Comparison of ENCODE assay signal across 7 mouse cellular contexts in genomic region chr16:33903664-33904441, GRCm38 (mm10).
A peak's percentile ranks its signal among the peaks of the same experiment; 100 is the strongest.
DNase-seq lines count a peak whose midpoint lies in the region; ATAC-seq lines count a peak whose summit lies in the region.

No protein-coding gene starts in this region.

- no peak overlapping the region; the same call in 1 of the 2 replicates for H3K9ac ChIP-seq in hindbrain, embryonic 16.5 days (ENCODE audit: low read depth, low read length)
- no peak overlapping the region for H3K9ac ChIP-seq in limb, embryonic 13.5 days

- DNase-seq in hindbrain, embryonic 10.5 days (ENCODE audit: low spot score) = peak; percentile 75
- DNase-seq in adipocyte (ENCODE audit: low spot score) = peak; percentile 71
- peak; percentile 83 for DNase-seq in embryo, embryonic 10 days (ENCODE audit: low spot score)
- no peak for DNase-seq in right cerebral cortex, postnatal 4 days
- no peak for DNase-seq in liver

- no peaks in the 10 kb centered on the region for H3K9me3 ChIP-seq in hindbrain, embryonic 10.5 days
- H3K9me3 ChIP-seq in hindbrain, embryonic 16.5 days (ENCODE audit: control insufficient read depth, low read length) = no peaks in the 10 kb centered on the region
- no peaks in the 10 kb centered on the region for H3K9me3 ChIP-seq in limb, embryonic 13.5 days

- peaks cover 14% of the 10 kb centered on the region for H3K4me1 ChIP-seq in hindbrain, embryonic 10.5 days (replicated peaks)
- H3K4me1 ChIP-seq in hindbrain, embryonic 16.5 days (ENCODE audit: control insufficient read depth, insufficient read depth, low read depth, low read length) = no peaks in the 10 kb centered on the region; the same call in none of the 2 replicates
- peaks cover 34% of the 10 kb centered on the region for H3K4me1 ChIP-seq in limb, embryonic 13.5 days

- no peak for ATAC-seq in hindbrain, embryonic 16.5 days
- ATAC-seq in limb, embryonic 13.5 days (ENCODE audit: low FRiP score, low read depth) = peak; percentile 87

- peak overlapping the region; percentile 70 for H3K27ac ChIP-seq in hindbrain, embryonic 10.5 days
- H3K27ac ChIP-seq in hindbrain, embryonic 16.5 days (ENCODE audit: low read depth, low read length) = no peak overlapping the region
- H3K27ac ChIP-seq in limb, embryonic 13.5 days = peak overlapping the region; percentile 79

- H3K4me2 ChIP-seq in hindbrain, embryonic 16.5 days (ENCODE audit: low read length) = no peak overlapping the region
- peak overlapping the region; percentile 39 for H3K4me2 ChIP-seq in limb, embryonic 13.5 days (replicated peaks)

- H3K36me3 ChIP-seq in hindbrain, embryonic 10.5 days = no peaks in the 10 kb centered on the region
- no peaks in the 10 kb centered on the region for H3K36me3 ChIP-seq in hindbrain, embryonic 16.5 days (ENCODE audit: control insufficient read depth, insufficient read depth, low read length)
- H3K36me3 ChIP-seq in limb, embryonic 13.5 days = peaks cover 33% of the 10 kb centered on the region

- WGBS in hindbrain, embryonic 10.5 days = 60% methylated on average over 11 of the region's 11 CpGs
- WGBS in hindbrain, embryonic 16.5 days = 59% methylated on average over 11 of the region's 11 CpGs
- 10% methylated on average over 11 of the region's 11 CpGs for WGBS in limb, embryonic 13.5 days

- no peaks in the 10 kb centered on the region for H3K27me3 ChIP-seq in hindbrain, embryonic 10.5 days (ENCODE audit: insufficient read depth, poor library complexity, severe bottlenecking)
- no peaks in the 10 kb centered on the region; the same call in 1 of the 2 replicates for H3K27me3 ChIP-seq in hindbrain, embryonic 16.5 days (replicated peaks; ENCODE audit: control insufficient read depth, insufficient read depth, low read length)
- H3K27me3 ChIP-seq in limb, embryonic 13.5 days = no peaks in the 10 kb centered on the region

- H3K4me3 ChIP-seq in hindbrain, embryonic 10.5 days = no peak overlapping the region
- H3K4me3 ChIP-seq in hindbrain, embryonic 16.5 days (ENCODE audit: low read length) = no peak overlapping the region
- no peak overlapping the region for H3K4me3 ChIP-seq in limb, embryonic 13.5 days

Comparison
In these comparisons a context has a peak if more than half of its experiments do, and no peak if none do; other contexts are left out.
1. DNase-seq: peak in hindbrain, embryonic 10.5 days (single experiment), adipocyte (single experiment) and embryo, embryonic 10 days (single experiment); none in right cerebral cortex, postnatal 4 days (single experiment) and liver (single experiment).